Mouse (Mus musculus) E14TG2a.4 (cell line): Measurements from ENCODE around the gene App.

ENCODE experiments used
- H3K27me3 ChIP-seq: 2 replicates; pipeline ENCODE4 v1.6.1; 2014; ENCODE audit warnings: low read length, control low read depth; ENCODE audit not compliant: insufficient read depth
- H3K36me3 ChIP-seq: 2 replicates; pipeline ENCODE4 v1.6.1; 2014; ENCODE audit warnings: low read length, control low read depth; ENCODE audit not compliant: insufficient read depth
- H3K4me1 ChIP-seq: replicated peaks from 2 replicates; pipeline ENCODE4 v1.6.1; 2014; ENCODE audit warnings: low read depth, low read length, control low read depth
- H3K4me3 ChIP-seq: replicated peaks from 2 replicates; pipeline ENCODE4 v1.5.1; 2014; ENCODE audit warnings: mild to moderate bottlenecking, low read length
- H3K9me3 ChIP-seq: 2 replicates; pipeline ENCODE4 v1.6.1; 2014; ENCODE audit warnings: low read length, control low read depth
- CTCF ChIP-seq: conservative IDR thresholded peaks from 2 replicates; pipeline ENCODE4 v1.5.1; 2014; ENCODE audit warnings: low read length
- NANOG ChIP-seq: IDR thresholded peaks from 2 replicates; pipeline ENCODE4 v1.6.1; 2014; ENCODE audit warnings: borderline replicate concordance, low read length, mixed read lengths
- POU5F1 ChIP-seq: IDR thresholded peaks from 2 replicates; pipeline ENCODE4 v1.6.1; 2014; ENCODE audit warnings: low read length, borderline replicate concordance

The App gene

DNA sequence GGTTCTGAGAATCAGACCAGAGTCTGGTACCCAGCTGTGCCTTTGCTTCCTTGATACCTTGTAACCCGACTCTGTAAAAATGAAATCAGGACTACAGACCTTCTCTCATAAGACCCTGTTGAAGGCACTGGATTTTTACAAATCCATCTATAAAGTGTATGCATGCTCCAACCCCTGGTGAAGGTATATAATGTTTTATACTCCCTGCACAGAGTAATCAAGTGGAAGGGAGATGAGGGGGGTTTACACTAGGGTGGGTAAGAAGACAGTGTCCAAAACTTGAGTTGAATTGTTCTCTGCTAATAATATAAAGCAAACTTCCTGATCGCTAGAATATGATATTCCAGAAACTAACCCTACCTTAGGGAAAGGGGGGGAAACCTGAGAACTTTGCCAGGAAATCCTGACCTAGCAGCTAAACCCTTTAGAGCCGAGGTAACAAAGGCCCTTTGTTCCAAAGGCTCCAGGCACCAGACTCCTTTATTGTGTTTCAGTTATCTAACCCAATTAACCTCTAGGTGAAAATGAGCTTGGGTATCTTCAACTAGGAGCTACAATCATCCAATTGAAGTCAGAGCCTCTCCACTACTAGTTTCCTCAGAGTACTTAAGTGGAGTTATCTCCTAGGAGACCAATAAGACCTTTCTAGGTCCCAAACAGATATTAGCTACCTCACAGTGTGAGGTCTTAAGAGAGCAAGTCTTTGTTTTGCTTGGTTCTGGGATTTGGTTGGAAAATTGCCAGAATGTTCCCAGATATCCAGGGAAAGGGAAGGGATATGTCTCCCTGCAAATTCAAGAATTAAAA is 132.2 kb downstream of the App start:
- Histone ChIP-seq H3K4me3 (no peak overlapping the region), H3K9me3 (no peaks in the 10 kb centered on the region), H3K27me3 (no peaks in the 10 kb centered on the region), H3K4me1 (peaks cover 4% of the 10 kb centered on the region), H3K36me3 (no peaks in the 10 kb centered on the region)
- TF ChIP-seq NANOG (no peak), POU5F1 (no peak), CTCF (no peak)

DNA sequence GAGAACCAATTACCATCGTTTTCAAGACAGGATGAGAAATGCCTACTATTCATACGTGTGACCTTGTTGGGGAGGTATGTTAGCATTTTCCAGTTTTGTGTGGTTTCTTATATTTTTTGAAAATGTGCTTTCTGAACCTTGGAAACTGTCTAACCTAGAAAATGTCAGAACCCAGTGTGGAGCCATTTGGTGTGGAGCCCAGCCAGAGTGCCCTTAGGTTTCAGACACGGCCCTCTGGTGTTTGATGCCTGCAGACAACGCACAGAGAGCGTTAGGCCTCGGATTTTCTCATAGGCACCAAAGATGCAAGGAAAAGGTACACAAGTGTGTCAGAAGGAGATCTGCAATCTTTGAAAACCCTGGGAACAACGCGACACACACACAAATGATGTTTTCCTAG is 134.8 kb downstream of the App start:
- H3K9me3 ChIP-seq, result no peaks in the 10 kb centered on the region
- H3K4me3 ChIP-seq, result no peak overlapping the region
- no peaks in the 10 kb centered on the region for H3K36me3 ChIP-seq
- peaks cover 4% of the 10 kb centered on the region for H3K4me1 ChIP-seq
- no peak for TF ChIP-seq CTCF
- TF ChIP-seq NANOG, result no peak
- no peak for TF ChIP-seq POU5F1
- H3K27me3 ChIP-seq, result no peaks in the 10 kb centered on the region

DNA sequence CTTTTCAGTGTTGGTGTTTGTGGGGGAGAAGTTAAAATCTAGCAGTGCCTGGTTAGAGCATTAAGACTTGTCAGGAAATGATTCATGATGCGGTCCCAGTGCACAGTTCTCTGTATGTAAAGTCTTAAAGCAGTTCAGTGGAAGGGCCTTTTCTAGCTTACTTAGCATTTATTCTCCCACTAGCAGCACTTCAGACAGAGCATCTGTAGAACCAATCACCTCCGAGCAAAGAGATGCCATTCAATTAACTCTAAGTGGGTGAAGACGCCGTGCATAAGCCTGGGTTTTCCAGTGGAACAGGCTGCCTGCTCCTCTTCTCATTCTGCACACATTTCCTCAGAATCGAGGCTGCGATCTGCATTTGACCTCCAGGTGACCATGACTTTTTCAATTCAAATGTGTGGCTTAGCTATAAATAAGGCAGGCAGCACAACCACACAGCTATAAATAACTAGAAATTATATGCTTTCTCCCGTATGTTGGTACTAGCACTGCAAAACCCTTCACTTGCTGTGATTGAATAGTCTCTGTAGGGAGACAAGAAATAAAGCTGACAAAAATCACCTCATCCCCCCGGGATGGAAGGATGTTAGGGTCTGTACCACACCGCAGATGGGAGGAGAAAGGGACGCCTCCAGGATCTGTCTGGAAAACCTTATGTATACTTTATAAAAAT is 135.5 kb downstream of the App start:
- Histone ChIP-seq H3K27me3 (no peaks in the 10 kb centered on the region), H3K36me3 (no peaks in the 10 kb centered on the region), H3K9me3 (no peaks in the 10 kb centered on the region), H3K4me1 (peaks cover 4% of the 10 kb centered on the region), H3K4me3 (no peak overlapping the region)
- no peak for TF ChIP-seq POU5F1
- no peak for TF ChIP-seq NANOG
- no peak for TF ChIP-seq CTCF

DNA sequence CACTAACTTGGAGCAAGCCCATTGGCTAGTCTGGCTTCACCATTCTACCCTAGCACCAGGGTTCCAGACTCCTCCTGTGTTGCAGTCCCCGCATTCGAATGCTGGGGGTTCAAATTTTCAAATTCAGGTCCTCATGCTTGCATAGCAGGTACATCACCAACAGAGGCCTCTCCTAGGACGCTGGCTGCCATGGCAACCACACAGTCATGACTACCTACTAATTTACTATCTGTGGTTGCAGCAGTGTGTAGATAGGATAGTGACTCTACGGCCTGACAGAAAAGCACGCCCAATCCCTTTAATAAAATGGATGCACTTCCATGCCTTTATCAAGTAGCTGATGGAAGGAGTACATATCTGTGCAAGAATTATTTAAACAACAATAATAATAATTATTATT is 137.8 kb downstream of the App start:
- TF ChIP-seq POU5F1 (no peak), CTCF (no peak)
- H3K36me3 ChIP-seq, result no peaks in the 10 kb centered on the region
- H3K4me3 ChIP-seq, result no peak overlapping the region
- H3K9me3 ChIP-seq, result no peaks in the 10 kb centered on the region
- H3K27me3 ChIP-seq, result no peaks in the 10 kb centered on the region
- H3K4me1 ChIP-seq, result peaks cover 4% of the 10 kb centered on the region

DNA sequence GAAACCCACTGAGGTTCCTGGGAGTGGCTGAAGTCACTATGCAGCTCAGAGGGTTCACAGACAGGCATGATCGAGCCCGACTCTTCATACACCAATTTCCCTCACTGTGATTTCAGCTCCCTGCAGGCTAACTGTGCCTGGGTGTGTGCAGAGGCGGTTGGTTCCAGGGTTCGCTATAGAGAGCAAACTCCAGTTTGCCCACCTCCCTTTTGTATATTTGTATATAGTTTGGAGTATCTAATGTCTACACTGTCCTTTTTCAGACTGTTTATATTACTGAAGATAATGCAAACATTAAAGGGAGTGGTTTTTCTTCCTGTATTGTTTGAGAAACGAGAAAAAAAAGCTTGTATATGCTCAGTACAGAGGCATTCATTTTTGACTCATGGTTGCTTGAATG is 139.8 kb downstream of the App start:
- TF ChIP-seq CTCF (no peak), POU5F1 (no peak), NANOG (no peak)
- H3K36me3 ChIP-seq, result no peaks in the 10 kb centered on the region
- no peaks in the 10 kb centered on the region for H3K9me3 ChIP-seq
- H3K27me3 ChIP-seq, result no peaks in the 10 kb centered on the region
- no peak overlapping the region for H3K4me3 ChIP-seq
- H3K4me1 ChIP-seq, result peaks cover 4% of the 10 kb centered on the region

DNA sequence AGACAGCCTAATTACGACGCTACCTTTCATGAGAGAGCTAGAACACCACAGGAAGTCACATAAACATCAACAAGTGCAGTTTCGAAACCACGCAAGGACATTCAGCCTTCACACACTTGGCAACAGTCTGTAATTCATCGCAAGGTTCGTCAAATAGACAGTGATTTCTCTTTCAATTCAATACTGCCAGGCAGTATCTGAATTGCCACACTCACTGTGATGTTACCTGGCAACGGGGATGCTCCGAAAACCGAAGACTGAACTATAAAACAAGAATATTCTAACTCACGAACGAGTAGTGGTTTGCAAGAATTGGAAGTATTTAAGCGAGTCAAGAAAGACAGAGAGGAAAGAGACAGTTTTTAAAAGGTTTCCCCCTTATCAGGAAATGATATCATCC is 142.8 kb downstream of the App start:
- Histone ChIP-seq H3K9me3 (peaks cover 11% of the 10 kb centered on the region), H3K4me1 (no peaks in the 10 kb centered on the region), H3K4me3 (no peak overlapping the region), H3K36me3 (no peaks in the 10 kb centered on the region), H3K27me3 (no peaks in the 10 kb centered on the region)
- no peak for TF ChIP-seq CTCF
- no peak for TF ChIP-seq POU5F1
- TF ChIP-seq NANOG, result no peak

DNA sequence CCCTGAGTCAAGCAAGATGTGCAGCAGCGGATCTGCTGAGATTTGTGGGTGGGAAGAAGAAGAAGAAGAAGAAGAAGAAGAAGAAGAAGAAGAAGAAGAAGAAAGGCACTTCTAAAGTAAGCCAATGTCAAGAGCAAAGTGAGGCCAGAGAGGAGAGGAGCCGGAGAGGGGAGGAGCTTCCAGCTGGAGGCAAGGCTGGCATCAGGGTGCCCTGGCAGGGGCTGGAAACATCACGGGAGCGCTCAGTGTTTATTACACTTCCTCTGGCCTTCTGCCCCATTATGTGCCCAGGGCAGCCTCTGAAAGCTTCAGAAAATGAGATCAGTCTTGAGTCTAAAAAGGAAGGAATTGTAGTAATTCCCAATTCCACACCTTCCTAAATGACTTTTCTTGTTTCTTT is 145.2 kb downstream of the App start:
- Histone ChIP-seq H3K36me3 (no peaks in the 10 kb centered on the region), H3K9me3 (peaks cover 11% of the 10 kb centered on the region), H3K4me3 (no peak overlapping the region), H3K27me3 (no peaks in the 10 kb centered on the region), H3K4me1 (no peaks in the 10 kb centered on the region)
- TF ChIP-seq POU5F1 (no peak), NANOG (no peak), CTCF (no peak)

DNA sequence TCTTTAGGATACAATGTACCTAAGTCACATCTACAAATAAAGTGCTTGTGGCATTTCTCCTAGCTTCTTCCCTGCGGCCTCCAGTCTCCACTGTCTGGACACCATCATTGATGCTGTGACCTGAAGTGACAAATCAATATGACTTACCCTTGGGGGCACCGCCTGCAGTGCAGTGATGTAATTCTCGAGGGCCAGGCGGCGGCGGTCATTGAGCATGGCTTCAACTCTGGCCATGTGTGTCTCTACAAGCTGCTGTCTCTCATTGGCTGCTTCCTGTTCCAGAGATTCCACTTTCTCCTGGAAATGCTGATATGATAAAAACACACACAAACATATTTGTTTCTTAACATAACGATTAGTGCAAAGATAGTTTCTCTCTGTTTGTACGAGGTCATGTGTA is 148.9 kb downstream of the App start:
- no peaks in the 10 kb centered on the region for H3K4me1 ChIP-seq
- TF ChIP-seq POU5F1, result no peak
- TF ChIP-seq CTCF, result no peak
- no peak for TF ChIP-seq NANOG
- no peak overlapping the region for H3K4me3 ChIP-seq
- H3K36me3 ChIP-seq, result no peaks in the 10 kb centered on the region
- H3K27me3 ChIP-seq, result no peaks in the 10 kb centered on the region
- H3K9me3 ChIP-seq, result peaks cover 11% of the 10 kb centered on the region
